Mouse (Mus musculus) adrenal gland, postnatal 4 days (tissue): ENCODE results near the gene Gm26558. TPM values are rescaled to one million over a fixed set of nuclear protein-coding genes. Genes with fewer than 3 reads are reported as not detected.

Source experiments
- total RNA-seq, 2 experiments: library from RNA; stranded (reverse); gene quantifications; 2 replicates each; pipeline ENCODE4 v1.2.3; 2021

The Gm26558 gene
- total RNA-seq, 2 experiments from 2014 or later = 0.48 TPM; not detected in 1

Other genes starting within 250 kb of the Gm26558 start
- gene Sp5, start 187.2 kb downstream of the Gm26558 start, total RNA-seq = 1 to 10 TPM; 3.2 to 3.4 TPM
- gene Erich2, start 153.3 kb downstream of the Gm26558 start, total RNA-seq = under 1 TPM; 0.28 to 0.76 TPM
- 1 to 10 TPM; 2.1 to 2.6 TPM for gene Gad1, start 109.0 kb downstream of the Gm26558 start, total RNA-seq
- gene Gorasp2, start 532 bp downstream of the Gm26558 start, total RNA-seq = 100 to 1,000 TPM; 106 to 110 TPM
- 10 to 100 TPM; 77.1 to 85.2 TPM for gene Tlk1, start 163.6 kb upstream of the Gm26558 start, total RNA-seq